Mouse (Mus musculus): ENCODE data around the gene Szt2. TPM values are rescaled to one million over a fixed set of nuclear protein-coding genes. Genes with fewer than 3 reads are reported as not detected.

Szt2 gene
- polyA plus RNA-seq, 1 experiment from 2014 or later: 10.0 TPM

GRCm38 (mm10) chr4:118350864-118351263 lies 58.2 kb downstream of the Szt2 start:
- Histone ChIP-seq H3K9ac (no peak overlapping the region), H3K4me3 (no peak overlapping the region), H3K4me2 (no peak overlapping the region), H3K4me1 (0 out of 2 replicates have a peak, but pooled peaks cover 6% of the 10 kb centered on the region), H3K9me3 (replicated peaks) (no peaks in the 10 kb centered on the region), H3K36me3 (ENCODE audit: poor library complexity, severe bottlenecking) (no peaks in the 10 kb centered on the region), H3K27ac (no peak overlapping the region), H3K27me3 (no peaks in the 10 kb centered on the region)
- no peak for ATAC-seq
- 81% methylated on average over 2 of the region's 2 CpGs for WGBS

- no peaks in the 10 kb centered on the region for H3K27me3 ChIP-seq
- no peaks in the 10 kb centered on the region for H3K36me3 ChIP-seq (ENCODE audit: poor library complexity, severe bottlenecking)
- WGBS: 82% methylated on average over 13 of the region's 13 CpGs
- H3K27ac ChIP-seq: no peak overlapping the region
- H3K4me1 ChIP-seq: 0 out of 2 replicates have a peak, but pooled peaks cover 6% of the 10 kb centered on the region
- no peak for ATAC-seq
- no peak overlapping the region for H3K4me3 ChIP-seq
- H3K9me3 ChIP-seq (replicated peaks): no peaks in the 10 kb centered on the region
- no peak overlapping the region for H3K9ac ChIP-seq
- H3K4me2 ChIP-seq: no peak overlapping the region
These were observed 61.4 kb downstream of the Szt2 start for GRCm38 (mm10) chr4:118347529-118348309.

DNA sequence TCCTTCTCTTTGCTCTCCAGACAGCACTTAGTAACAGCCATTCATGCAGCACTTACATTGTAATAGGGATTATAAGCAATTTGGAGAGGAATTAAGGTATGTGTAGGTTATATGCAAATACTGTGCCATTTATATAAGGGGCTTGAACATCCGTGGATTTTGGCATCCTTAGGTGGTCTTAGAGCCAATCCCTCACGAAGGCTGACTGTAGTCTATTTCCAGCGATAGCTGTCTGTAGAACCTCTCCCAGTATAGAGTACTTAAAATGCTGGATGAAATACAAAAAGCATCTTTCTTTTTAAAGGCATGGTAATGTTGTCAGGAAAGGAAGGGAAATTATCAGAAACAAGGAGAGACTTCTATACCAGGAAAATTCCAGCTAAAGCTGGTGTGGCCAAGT lies 67.6 kb downstream of the Szt2 start:
- 77% methylated on average over 3 of the region's 3 CpGs for WGBS
- ATAC-seq: no peak
- Histone ChIP-seq H3K4me1 (no peaks in the 10 kb centered on the region), H3K9me3 (replicated peaks) (no peaks in the 10 kb centered on the region), H3K27me3 (no peaks in the 10 kb centered on the region), H3K4me2 (no peak overlapping the region), H3K36me3 (ENCODE audit: poor library complexity, severe bottlenecking) (no peaks in the 10 kb centered on the region), H3K4me3 (no peak overlapping the region), H3K9ac (no peak overlapping the region), H3K27ac (no peak overlapping the region)

DNA sequence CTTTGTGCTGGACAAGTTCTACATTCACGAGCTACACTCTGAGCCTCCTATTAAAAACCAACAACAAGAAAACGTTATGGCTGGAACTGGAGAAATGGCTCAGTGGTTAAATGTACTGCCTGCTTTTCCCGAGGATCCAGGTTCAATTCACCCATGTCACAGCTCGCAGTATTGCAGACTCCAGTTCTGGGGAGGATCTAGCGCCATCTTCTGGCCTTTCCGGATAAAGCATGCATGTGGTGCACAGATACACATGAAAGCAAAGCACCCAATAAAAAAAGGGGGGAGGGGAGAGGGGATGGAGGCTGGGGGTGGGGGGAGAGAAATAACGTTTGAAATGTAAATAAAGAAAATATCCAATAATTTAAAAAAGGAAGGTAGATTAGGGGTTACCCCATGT lies 72.4 kb downstream of the Szt2 start:
- Histone ChIP-seq H3K27ac (no peak overlapping the region), H3K9ac (no peak overlapping the region), H3K4me1 (no peaks in the 10 kb centered on the region), H3K9me3 (replicated peaks) (no peaks in the 10 kb centered on the region), H3K36me3 (ENCODE audit: poor library complexity, severe bottlenecking) (no peaks in the 10 kb centered on the region), H3K27me3 (no peaks in the 10 kb centered on the region), H3K4me3 (no peak overlapping the region), H3K4me2 (no peak overlapping the region)
- 17% methylated on average over 7 of the region's 7 CpGs for WGBS
- ATAC-seq: no peak

DNA sequence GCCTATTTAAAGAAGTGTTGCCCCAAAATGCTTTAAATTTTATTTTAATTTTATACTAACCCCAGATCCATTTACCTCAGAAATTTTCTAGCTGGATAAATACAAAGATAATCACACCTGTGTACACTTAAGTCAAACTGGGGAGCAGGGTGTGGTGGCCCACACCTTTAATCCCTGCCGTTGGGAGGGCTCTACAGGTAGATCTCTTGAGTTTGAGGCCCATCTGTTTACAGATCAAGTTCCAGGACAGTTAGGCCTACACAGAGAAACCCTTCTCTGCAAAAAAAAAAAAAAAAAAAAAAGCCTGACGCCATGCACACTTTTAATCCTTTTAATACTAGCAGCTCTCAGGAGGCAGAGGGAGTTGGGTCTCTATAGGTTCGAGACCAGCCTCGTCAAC lies 73.1 kb downstream of the Szt2 start:
- no peaks in the 10 kb centered on the region for H3K27me3 ChIP-seq
- no peak for ATAC-seq
- H3K4me1 ChIP-seq: no peaks in the 10 kb centered on the region
- no peak overlapping the region for H3K4me3 ChIP-seq
- no peaks in the 10 kb centered on the region for H3K9me3 ChIP-seq (replicated peaks)
- H3K27ac ChIP-seq: no peak overlapping the region
- no peaks in the 10 kb centered on the region for H3K36me3 ChIP-seq (ENCODE audit: poor library complexity, severe bottlenecking)
- WGBS: 81% methylated on average over 4 of the region's 4 CpGs
- no peak overlapping the region for H3K4me2 ChIP-seq
- H3K9ac ChIP-seq: no peak overlapping the region

GRCm38 (mm10) chr4:118331777-118332176 lies 77.3 kb downstream of the Szt2 start:
- Histone ChIP-seq H3K9me3 (replicated peaks) (no peaks in the 10 kb centered on the region), H3K4me2 (no peak overlapping the region)
- no peak for ATAC-seq

GRCm38 (mm10) chr4:118326476-118326875 lies 82.6 kb downstream of the Szt2 start:
- H3K4me1 ChIP-seq: no peaks in the 10 kb centered on the region
- no peaks in the 10 kb centered on the region for H3K36me3 ChIP-seq (ENCODE audit: poor library complexity, severe bottlenecking)
- H3K4me3 ChIP-seq: no peak overlapping the region
- no peak overlapping the region for H3K9ac ChIP-seq
- H3K4me2 ChIP-seq: no peak overlapping the region
- ATAC-seq: no peak
- 0 out of 2 replicates have a peak, but pooled peaks cover 3% of the 10 kb centered on the region for H3K9me3 ChIP-seq (replicated peaks)
- 86% methylated on average over 7 of the region's 7 CpGs for WGBS
- no peaks in the 10 kb centered on the region for H3K27me3 ChIP-seq
- H3K27ac ChIP-seq: no peak overlapping the region

More at GRCm38 (mm10) chr4:118331777-118332176, 77.3 kb downstream of the Szt2 start:
- Histone ChIP-seq H3K9ac (no peak overlapping the region), H3K4me3 (no peak overlapping the region), H3K27ac (no peak overlapping the region), H3K27me3 (no peaks in the 10 kb centered on the region), H3K36me3 (ENCODE audit: poor library complexity, severe bottlenecking) (no peaks in the 10 kb centered on the region), H3K4me1 (no peaks in the 10 kb centered on the region)
- 71% methylated on average over 4 of the region's 4 CpGs for WGBS

DNA sequence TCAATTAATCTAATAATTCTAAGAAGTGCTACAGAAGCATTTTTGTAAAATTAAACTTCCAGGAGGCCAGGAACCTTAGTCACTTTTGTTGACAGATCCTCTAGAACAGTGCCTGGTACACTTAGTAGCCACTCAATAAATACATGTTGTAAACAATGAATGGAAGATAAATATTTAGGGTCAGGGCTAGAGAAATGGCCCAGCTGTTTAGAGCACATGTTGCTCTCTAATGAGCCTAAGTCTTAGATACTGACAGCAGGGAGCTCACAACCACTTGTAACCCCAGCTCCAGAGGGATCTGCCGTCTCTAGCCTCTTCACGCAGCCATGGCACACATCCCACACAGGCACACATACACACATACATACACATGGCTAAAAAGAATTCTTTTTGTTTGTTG lies 88.4 kb downstream of the Szt2 start:
- no peak for ATAC-seq
- peaks cover 3% of the 10 kb centered on the region; the same call in 1 of the 2 replicates for H3K4me1 ChIP-seq
- WGBS: 72% methylated on average over 2 of the region's 2 CpGs

GRCm38 (mm10) chr4:118319706-118320344 lies 89.2 kb downstream of the Szt2 start:
- H3K4me1 ChIP-seq: peaks cover 3% of the 10 kb centered on the region; the same call in 1 of the 2 replicates
- WGBS: 45% methylated on average over 8 of the region's 8 CpGs
- H3K27ac ChIP-seq: no peak overlapping the region
- no peaks in the 10 kb centered on the region for H3K36me3 ChIP-seq (ENCODE audit: poor library complexity, severe bottlenecking)
- no peak for ATAC-seq
- no peak overlapping the region; the same call in 1 of the 2 replicates for H3K4me2 ChIP-seq
- H3K9ac ChIP-seq: no peak overlapping the region
- no peak overlapping the region for H3K4me3 ChIP-seq
- H3K9me3 ChIP-seq (replicated peaks): 0 out of 2 replicates have a peak, but pooled peaks cover 3% of the 10 kb centered on the region
- H3K27me3 ChIP-seq: no peaks in the 10 kb centered on the region

More for the DNA sequence above, 88.4 kb downstream of the Szt2 start:
- no peaks in the 10 kb centered on the region for H3K27me3 ChIP-seq
- no peaks in the 10 kb centered on the region for H3K36me3 ChIP-seq (ENCODE audit: poor library complexity, severe bottlenecking)
- H3K4me3 ChIP-seq: no peak overlapping the region
- H3K9ac ChIP-seq: no peak overlapping the region
- H3K27ac ChIP-seq: no peak overlapping the region
- 0 out of 2 replicates have a peak, but pooled peaks cover 3% of the 10 kb centered on the region for H3K9me3 ChIP-seq (replicated peaks)
- no peak overlapping the region for H3K4me2 ChIP-seq

DNA sequence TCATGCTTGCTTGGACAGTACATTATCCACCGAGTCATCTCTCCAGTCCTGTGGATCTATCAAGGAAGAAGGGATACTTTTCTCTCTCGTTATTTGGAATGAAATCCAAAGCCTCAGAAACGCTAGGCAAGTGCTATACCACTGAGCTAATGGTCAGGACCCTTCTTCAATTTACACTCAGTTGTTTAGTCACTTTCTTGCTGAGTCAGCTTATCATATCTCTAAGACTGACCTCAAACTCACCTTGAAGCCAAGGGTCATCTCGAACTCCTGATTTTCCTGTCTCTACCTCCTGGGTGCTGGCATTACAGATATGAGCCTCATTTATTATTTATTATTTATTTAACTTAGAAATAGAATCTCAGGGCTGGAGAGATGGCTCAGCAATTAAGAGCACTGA lies 92.4 kb downstream of the Szt2 start:
- Histone ChIP-seq H3K4me3 (no peak overlapping the region), H3K27me3 (0 out of 2 replicates have a peak, but pooled peaks cover 3% of the 10 kb centered on the region), H3K9me3 (replicated peaks) (no peaks in the 10 kb centered on the region), H3K27ac (no peak overlapping the region), H3K9ac (no peak overlapping the region), H3K4me2 (no peak overlapping the region), H3K4me1 (peaks cover 3% of the 10 kb centered on the region; the same call in 1 of the 2 replicates), H3K36me3 (ENCODE audit: poor library complexity, severe bottlenecking) (no peaks in the 10 kb centered on the region)
- 83% methylated on average over 4 of the region's 4 CpGs for WGBS
- ATAC-seq: no peak

DNA sequence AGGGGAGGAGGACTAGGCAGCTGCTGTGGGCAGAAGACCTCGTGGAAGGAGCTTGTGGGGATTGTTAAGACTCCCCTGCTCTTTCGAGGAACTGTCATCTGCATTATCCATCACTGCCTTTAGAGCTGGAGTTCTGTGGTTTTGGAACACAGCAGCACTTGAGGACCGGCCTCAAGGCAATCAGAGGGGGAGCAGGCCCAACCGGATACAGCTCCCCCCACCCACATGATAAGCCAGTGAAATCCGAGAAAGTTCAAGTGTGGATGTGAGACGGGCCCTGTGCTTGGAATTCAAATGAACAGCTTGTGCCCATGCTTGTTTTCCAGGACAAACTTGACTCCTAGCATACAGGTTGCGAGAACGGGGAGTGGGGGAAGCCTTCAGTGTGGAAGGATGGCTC lies 93.8 kb downstream of the Szt2 start:
- no peak overlapping the region for H3K27ac ChIP-seq
- H3K36me3 ChIP-seq (ENCODE audit: poor library complexity, severe bottlenecking): no peaks in the 10 kb centered on the region
- H3K4me3 ChIP-seq: no peak overlapping the region
- H3K4me1 ChIP-seq: peaks cover 3% of the 10 kb centered on the region; the same call in 1 of the 2 replicates
- 60% methylated on average over 8 of the region's 8 CpGs for WGBS
- no peaks in the 10 kb centered on the region for H3K9me3 ChIP-seq (replicated peaks)
- ATAC-seq: no peak
- H3K9ac ChIP-seq: no peak overlapping the region
- H3K4me2 ChIP-seq: no peak overlapping the region
- H3K27me3 ChIP-seq: 0 out of 2 replicates have a peak, but pooled peaks cover 3% of the 10 kb centered on the region
